In genomic region chr2:4556188-4556587, GRCm38 (mm10) we compare ENCODE assay signal across 9 mouse cellular contexts.
DNase-seq lines count a peak whose midpoint lies in the region; ATAC-seq and TF ChIP-seq lines count a peak whose summit lies in the region.
"Had no signal": no experiment of that assay in that cellular context is flagged by ENCODE, and none has a peak within 500 bp of the region (broad histone marks: within the 10 kb centered on the region; RNA-seq: fewer than 3 reads in every experiment).

No protein-coding gene starts in this region.

- no peaks in the 10 kb centered on the region for H3K36me3 ChIP-seq in lung, embryonic 16.5 days (ENCODE audit: control insufficient read depth, insufficient read depth, low read length)
- peaks cover 13% of the 10 kb centered on the region; the same call in 1 of the 2 replicates for H3K36me3 ChIP-seq in hindbrain, embryonic 14.5 days (replicated peaks; ENCODE audit: control insufficient read depth, insufficient read depth)

- peak overlapping the region; percentile 90 for H3K27ac ChIP-seq in gastrocnemius, adult 2 months
- peak overlapping the region; percentile 99 for H3K27ac ChIP-seq in lung, embryonic 16.5 days (ENCODE audit: low read length)
- peak overlapping the region; percentile 44; the same call in 1 of the 2 replicates for H3K27ac ChIP-seq in hindbrain, embryonic 14.5 days
- H3K27ac ChIP-seq: hindbrain, embryonic 15.5 days had no signal

- no peak for TF ChIP-seq CTCF in gastrocnemius, adult 2 months (IDR thresholded peaks at IDR 0.05)

- DNase-seq in gastrocnemius, adult 2 months = no peak
- DNase-seq in gastrocnemius, postnatal 14 days = no peak
- DNase-seq in lung, postnatal 14 days = no peak
- DNase-seq in hindbrain, embryonic 14.5 days (ENCODE audit: low spot score) = no peak
- DNase-seq in retina, postnatal 1 day = peak; percentile 95
- DNase-seq in layer of hippocampus, postnatal 10 days (ENCODE audit: low spot score in 2 of 2) = no peak
- DNase-seq in thymus, postnatal 0 days (ENCODE audit: low spot score) = no peak

- no peak overlapping the region for H3K4me3 ChIP-seq in gastrocnemius, adult 2 months
- H3K4me3 ChIP-seq in lung, embryonic 16.5 days (ENCODE audit: low read length) = no peak overlapping the region
- no peak overlapping the region for H3K4me3 ChIP-seq in hindbrain, embryonic 14.5 days (replicated peaks; ENCODE audit: low read length)
- H3K4me3 ChIP-seq: hindbrain, embryonic 15.5 days had no signal

- ATAC-seq in lung, embryonic 16.5 days (ENCODE audit: low read depth) = no peak
- no peak for ATAC-seq in hindbrain, embryonic 14.5 days (ENCODE audit: low FRiP score)

- intact Hi-C loops in gastrocnemius, adult 2 months (cut with DNase I) = loop anchor here (5.0 to 10.0 kb wide), 2 partner anchors 46 to 51 kb away; no protein-coding TSS in a partner anchor
- intact Hi-C loops in gastrocnemius, postnatal 14 days (cut with DNase I; ENCODE audit: low total_unique reads) = no loop called here

- H3K9ac ChIP-seq in lung, embryonic 16.5 days (ENCODE audit: low read length) = peak overlapping the region; percentile 6; the same call in 1 of the 2 replicates
- 0 out of 2 replicates have a peak overlapping the region, but pooled peaks have one; percentile 17 for H3K9ac ChIP-seq in hindbrain, embryonic 14.5 days
- H3K9ac ChIP-seq: hindbrain, embryonic 15.5 days had no signal

- H3K9me3 ChIP-seq in lung, embryonic 16.5 days (ENCODE audit: control insufficient read depth, low read length) = no peaks in the 10 kb centered on the region
- H3K9me3 ChIP-seq in hindbrain, embryonic 14.5 days (ENCODE audit: control insufficient read depth, low read length) = no peaks in the 10 kb centered on the region
- H3K9me3 ChIP-seq: hindbrain, embryonic 15.5 days had no signal

- no peaks in the 10 kb centered on the region for H3K27me3 ChIP-seq in lung, embryonic 16.5 days (ENCODE audit: control insufficient read depth, insufficient read depth, low read depth, low read length)
- no peaks in the 10 kb centered on the region for H3K27me3 ChIP-seq in hindbrain, embryonic 14.5 days (ENCODE audit: control insufficient read depth, insufficient read depth, low read length)
- H3K27me3 ChIP-seq: hindbrain, embryonic 15.5 days had no signal

- H3K4me1 ChIP-seq in lung, embryonic 16.5 days (replicated peaks; ENCODE audit: control insufficient read depth, insufficient read depth, low read length) = peaks cover 41% of the 10 kb centered on the region
- H3K4me1 ChIP-seq in hindbrain, embryonic 14.5 days (replicated peaks; ENCODE audit: control insufficient read depth, insufficient read depth, low read length) = peaks cover 50% of the 10 kb centered on the region

- no peak overlapping the region for H3K4me2 ChIP-seq in lung, embryonic 16.5 days (ENCODE audit: low read depth, low read length)
- H3K4me2 ChIP-seq in hindbrain, embryonic 14.5 days (replicated peaks) = no peak overlapping the region
- H3K4me2 ChIP-seq: hindbrain, embryonic 15.5 days had no signal

- WGBS in lung, embryonic 16.5 days = 75% methylated on average over 10 of the region's 10 CpGs
- WGBS in hindbrain, embryonic 14.5 days = 20% methylated on average over 10 of the region's 10 CpGs

Comparison
In these comparisons a context has a peak if more than half of its experiments do, and no peak if none do; other contexts are left out.
1. H3K27ac ChIP-seq: peak in every context shown above with its lines; median percentile 99 in lung, embryonic 16.5 days; 90 in gastrocnemius, adult 2 months; 44 in hindbrain, embryonic 14.5 days.